ENCODE assay signal across 8 mouse cellular contexts in the genomic region with DNA sequence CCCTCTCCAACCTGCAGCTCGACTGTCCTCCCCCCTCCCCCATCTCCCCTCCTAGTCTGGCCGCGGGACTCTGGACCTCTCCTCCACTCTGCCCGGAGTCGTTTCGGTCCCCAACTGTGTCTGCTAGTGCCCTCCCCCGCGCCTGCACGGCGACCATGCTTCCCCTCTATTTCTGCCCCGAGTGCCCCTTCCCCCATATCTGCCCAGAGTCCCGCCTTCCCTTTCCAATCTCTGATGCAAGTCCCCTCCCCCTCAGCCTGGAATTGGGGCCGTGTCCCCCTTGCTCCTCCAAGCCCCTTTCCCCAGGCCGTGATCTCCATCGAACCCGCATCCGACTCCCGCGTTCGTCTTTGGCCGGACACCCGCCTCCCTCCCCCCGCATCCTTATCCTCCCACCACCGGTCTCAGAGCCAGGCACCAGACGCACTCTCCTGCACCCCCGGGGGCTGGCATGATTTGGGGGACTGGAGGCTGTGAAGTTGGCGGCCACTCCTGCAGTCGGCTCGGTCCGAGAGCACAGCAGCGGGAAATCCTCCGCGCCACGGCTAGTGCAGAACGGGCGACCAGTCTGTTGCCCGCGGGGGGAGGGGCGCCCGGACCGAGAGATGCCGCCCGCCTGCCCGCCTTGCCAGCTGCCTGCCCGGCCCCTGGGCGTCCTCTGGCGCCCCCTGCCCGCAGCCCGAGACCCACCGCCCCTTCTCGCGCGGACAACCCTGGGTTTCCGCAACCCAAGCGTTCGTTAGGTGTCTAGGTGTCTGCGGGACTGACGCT. TPM values are rescaled to one million over a fixed set of nuclear protein-coding genes. Genes with fewer than 3 reads are reported as not detected.
DNase-seq lines count a peak whose midpoint lies in the region; ATAC-seq lines count a peak whose summit lies in the region.

No protein-coding gene starts in this region.

- H3K27me3 ChIP-seq in embryonic facial prominence, embryonic 14.5 days (replicated peaks; ENCODE audit: control insufficient read depth, insufficient read depth, low read length) = peaks cover 27% of the 10 kb centered on the region
- peaks cover 54% of the 10 kb centered on the region for H3K27me3 ChIP-seq in lung, embryonic 16.5 days (ENCODE audit: control insufficient read depth, insufficient read depth, low read depth, low read length)

- peak overlapping the region; percentile 75 for H3K4me3 ChIP-seq in embryonic facial prominence, embryonic 14.5 days (ENCODE audit: low read depth, low read length)
- peak overlapping the region; percentile 66 for H3K4me3 ChIP-seq in lung, embryonic 16.5 days (ENCODE audit: low read length)

- peak; percentile 13; the same call in 1 of the 2 replicates for ATAC-seq in embryonic facial prominence, embryonic 14.5 days (ENCODE audit: low read depth)
- ATAC-seq in lung, embryonic 16.5 days (ENCODE audit: low read depth) = 0 out of 2 replicates have a peak, but pooled peaks have one; percentile 4

- no peaks in the 10 kb centered on the region for H3K9me3 ChIP-seq in embryonic facial prominence, embryonic 14.5 days (ENCODE audit: control insufficient read depth, low read length)
- no peaks in the 10 kb centered on the region for H3K9me3 ChIP-seq in lung, embryonic 16.5 days (ENCODE audit: control insufficient read depth, low read length)

- intact Hi-C loops in heart, postnatal 36 days (cut with DNase I) = no loop called here

- no peaks in the 10 kb centered on the region for H3K36me3 ChIP-seq in embryonic facial prominence, embryonic 14.5 days (ENCODE audit: control insufficient read depth, insufficient read depth, low read length)
- no peaks in the 10 kb centered on the region for H3K36me3 ChIP-seq in lung, embryonic 16.5 days (ENCODE audit: control insufficient read depth, insufficient read depth, low read length)

- peak; percentile 48 for DNase-seq in CD4-positive helper T cell, adult 2 months (ENCODE audit: low read depth, low spot score)
- peak; percentile 83 for DNase-seq in adrenal gland, postnatal 14 days
- DNase-seq in embryonic facial prominence, embryonic 14.5 days (ENCODE audit: low spot score) = peak; percentile 53
- peak; percentile 43 to 52 for DNase-seq in heart, postnatal 36 days
- DNase-seq in layer of hippocampus, adult 9-11 months = peak; percentile 78
- DNase-seq in retina, postnatal 7 days (ENCODE audit: low read depth, low spot score) = peak; percentile 73
- peak; percentile 48 for DNase-seq in urinary bladder, postnatal 25 days (ENCODE audit: low spot score)

- no peak overlapping the region for H3K27ac ChIP-seq in embryonic facial prominence, embryonic 14.5 days (replicated peaks; ENCODE audit: low read depth, low read length)
- H3K27ac ChIP-seq in lung, embryonic 16.5 days (ENCODE audit: low read length) = no peak overlapping the region

- peaks cover 49% of the 10 kb centered on the region for H3K4me1 ChIP-seq in embryonic facial prominence, embryonic 14.5 days (ENCODE audit: control insufficient read depth, insufficient read depth, low read length)
- peaks cover 28% of the 10 kb centered on the region for H3K4me1 ChIP-seq in lung, embryonic 16.5 days (replicated peaks; ENCODE audit: control insufficient read depth, insufficient read depth, low read length)

- under 1% methylated on average over 36 of the region's 58 CpGs for WGBS in embryonic facial prominence, embryonic 14.5 days
- under 1% methylated on average over 57 of the region's 58 CpGs for WGBS in lung, embryonic 16.5 days

- peak overlapping the region; percentile 93 for H3K4me2 ChIP-seq in embryonic facial prominence, embryonic 14.5 days (ENCODE audit: low read depth, low read length)
- peak overlapping the region; percentile 98 for H3K4me2 ChIP-seq in lung, embryonic 16.5 days (ENCODE audit: low read depth, low read length)

- H3K9ac ChIP-seq in embryonic facial prominence, embryonic 14.5 days (ENCODE audit: low read depth, low read length) = peak overlapping the region; percentile 79
- H3K9ac ChIP-seq in lung, embryonic 16.5 days (ENCODE audit: low read length) = peak overlapping the region; percentile 65

RNA-seq across cellular contexts. Expression of gene Adgrb2, which starts 1.2 kb away (rescaled TPM):
- 16.0 and 17.3 TPM in 2 replicates for total RNA-seq in adrenal gland, postnatal 14 days (2021)
- polyA plus RNA-seq in embryonic facial prominence, embryonic 14.5 days (2014; fragmentation: Nextera tagmentation; extraction: Ambion mirVana) = 4.0 and 6.7 TPM in 2 replicates
- total RNA-seq in heart, postnatal 36 days (2021) = 1 to 10 TPM; 2.1 to 2.6 TPM
- 0.40 and 1.0 TPM in 2 replicates for polyA plus RNA-seq in lung, embryonic 16.5 days (2015; fragmentation: Nextera tagmentation; extraction: Ambion mirVana)

RNA-seq across cellular contexts. Expression of gene Spocd1, which starts 56.8 kb away (rescaled TPM):
- total RNA-seq in adrenal gland, postnatal 14 days (2021) = 0.19 and 0.30 TPM in 2 replicates
- 0.08 TPM in 1 of 2 replicates, not detected in the other for polyA plus RNA-seq in embryonic facial prominence, embryonic 14.5 days (2014; fragmentation: Nextera tagmentation; extraction: Ambion mirVana)
- total RNA-seq in heart, postnatal 36 days (2021) = not detected
- not detected in 2 replicates for polyA plus RNA-seq in lung, embryonic 16.5 days (2015; fragmentation: Nextera tagmentation; extraction: Ambion mirVana)
